Mouse (Mus musculus): ENCODE results near the gene Nxph4. TPM values are rescaled to one million over a fixed set of nuclear protein-coding genes. Genes with fewer than 3 reads are reported as not detected.
A peak's percentile ranks its signal among the peaks of the same experiment; 100 is the strongest.

Gene Nxph4
- 1 to 10 TPM; 6.0 to 7.6 TPM for total RNA-seq (2021)

GRCm38 (mm10) chr10:127534036-127534928 is at the start of gene Nxph4:
TSS of gene Nxph4 (minus strand) at chr10:127534559.
- intact Hi-C loops (cut with DNase I): no loop called here
- no peak for DNase-seq (ENCODE audit: low spot score in 2 of 2)

GRCm38 (mm10) chr10:127583649-127584048 is 49.3 kb upstream of the Nxph4 start:
- intact Hi-C loops (cut with DNase I): no loop called here

DNA sequence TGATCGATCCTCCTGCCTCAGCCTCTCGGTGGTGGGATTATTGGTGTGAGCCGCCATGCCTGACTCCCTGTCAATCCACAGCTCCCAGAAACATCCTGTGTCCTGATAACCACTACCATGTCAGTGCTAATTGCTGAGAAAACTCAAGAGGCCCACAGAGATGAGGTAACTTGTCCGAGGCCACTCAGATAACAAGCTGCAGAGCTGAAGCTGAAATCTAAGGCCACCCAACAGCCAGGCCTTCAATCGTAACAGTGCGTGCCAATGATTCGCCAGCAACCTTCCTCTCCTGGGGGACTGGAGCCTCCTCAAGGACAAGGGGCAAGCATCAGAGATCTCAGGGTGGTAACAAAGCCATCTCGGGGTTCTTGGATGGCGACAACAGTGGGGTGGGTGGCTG is 46.9 kb upstream of the Nxph4 start:
- intact Hi-C loops (cut with DNase I): no loop called here
- no peak for DNase-seq (ENCODE audit: low spot score in 2 of 2)

More at GRCm38 (mm10) chr10:127583649-127584048, 49.3 kb upstream of the Nxph4 start:
- no peak for DNase-seq (ENCODE audit: low spot score in 2 of 2)

- no peak for DNase-seq (ENCODE audit: low spot score in 2 of 2)
- intact Hi-C loops (cut with DNase I): no loop called here
Observed at GRCm38 (mm10) chr10:127577982-127578381, 43.6 kb upstream of the Nxph4 start.

- no peak for DNase-seq (ENCODE audit: low spot score in 2 of 2)
- intact Hi-C loops (cut with DNase I): no loop called here
Observed at GRCm38 (mm10) chr10:127577156-127577555, 42.8 kb upstream of the Nxph4 start.

GRCm38 (mm10) chr10:127576381-127576961 is 42.1 kb upstream of the Nxph4 start:
- intact Hi-C loops (cut with DNase I): no loop called here
- DNase-seq (ENCODE audit: low spot score in 2 of 2): no peak

DNA sequence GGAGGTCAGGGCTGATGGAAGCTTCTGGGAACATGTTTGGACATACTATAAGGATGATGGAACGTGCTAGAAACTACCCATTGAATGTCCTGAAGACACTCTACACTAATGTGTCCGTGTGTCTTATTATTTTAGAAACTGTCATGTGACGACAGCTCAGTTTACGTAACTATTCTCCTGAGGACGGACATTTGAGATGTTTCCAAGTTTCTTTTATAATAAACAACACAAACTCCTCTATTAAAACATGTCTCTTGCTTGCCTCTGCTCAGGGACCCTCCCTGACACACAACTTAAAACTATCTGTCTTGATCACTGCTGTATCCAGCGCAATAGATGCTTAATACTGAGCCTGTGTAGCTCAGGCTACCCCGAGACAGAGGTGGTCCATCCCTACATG is 41.4 kb upstream of the Nxph4 start:
- no peak for DNase-seq (ENCODE audit: low spot score in 2 of 2)
- intact Hi-C loops (cut with DNase I): no loop called here

GRCm38 (mm10) chr10:127572281-127572680 is 37.9 kb upstream of the Nxph4 start:
- intact Hi-C loops (cut with DNase I): no loop called here
- DNase-seq (ENCODE audit: low spot score in 2 of 2): no peak

DNA sequence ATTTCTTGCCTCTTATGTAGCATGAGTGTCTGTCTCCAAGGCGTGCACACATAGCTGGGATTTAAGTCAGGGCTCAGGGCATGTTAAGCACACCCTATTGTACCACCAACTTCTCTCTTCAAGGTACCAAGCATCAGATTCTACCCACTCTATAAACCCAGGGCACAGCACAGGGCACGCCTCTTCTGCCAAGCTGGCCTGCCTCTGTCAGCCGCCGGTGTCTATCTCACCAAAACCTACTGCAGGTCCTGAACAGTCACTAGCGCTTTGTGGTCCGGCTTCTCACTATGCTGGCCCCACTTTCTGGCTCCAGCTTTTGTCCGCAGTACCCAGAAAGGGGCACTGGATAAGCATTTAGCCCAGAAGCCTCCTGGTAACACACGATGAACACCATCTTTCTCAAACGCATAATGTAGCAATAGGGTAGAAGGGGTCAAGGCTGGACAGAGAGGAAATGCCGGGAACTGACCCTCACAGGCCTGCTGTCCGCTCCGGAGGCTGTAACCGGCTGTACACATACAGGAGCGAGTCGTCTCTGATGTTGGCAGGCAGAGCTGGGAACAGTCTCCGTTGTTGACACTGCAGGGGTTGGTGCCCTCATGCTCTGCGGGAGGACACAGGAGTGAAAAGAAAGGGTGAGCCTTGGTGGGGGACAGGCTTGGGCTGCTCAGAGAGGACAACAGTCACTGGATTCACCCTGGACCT is 36.7 kb upstream of the Nxph4 start:
- DNase-seq (ENCODE audit: low spot score in 2 of 2): no peak
- intact Hi-C loops (cut with DNase I): no loop called here

DNA sequence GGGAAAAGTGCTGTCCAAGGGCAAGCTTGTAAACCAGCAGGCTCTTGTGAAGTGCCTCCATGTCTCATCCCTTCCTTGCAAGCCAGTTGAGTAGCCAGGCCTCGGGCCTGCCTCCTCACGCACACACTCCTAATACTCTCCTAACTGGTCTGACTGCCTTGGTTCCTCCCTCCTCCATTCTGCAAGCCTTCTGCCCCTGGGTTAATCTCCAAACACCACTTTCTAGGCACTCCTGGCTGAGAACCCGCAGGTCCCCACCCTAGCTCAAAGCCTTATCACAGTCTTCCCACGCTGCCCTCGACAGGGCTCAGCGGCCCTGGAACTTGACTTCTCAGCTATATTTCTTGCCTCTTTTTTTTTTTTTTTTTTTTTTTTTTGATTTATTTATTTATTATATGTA is 36.0 kb upstream of the Nxph4 start:
- intact Hi-C loops (cut with DNase I): no loop called here
- no peak for DNase-seq (ENCODE audit: low spot score in 2 of 2)

DNA sequence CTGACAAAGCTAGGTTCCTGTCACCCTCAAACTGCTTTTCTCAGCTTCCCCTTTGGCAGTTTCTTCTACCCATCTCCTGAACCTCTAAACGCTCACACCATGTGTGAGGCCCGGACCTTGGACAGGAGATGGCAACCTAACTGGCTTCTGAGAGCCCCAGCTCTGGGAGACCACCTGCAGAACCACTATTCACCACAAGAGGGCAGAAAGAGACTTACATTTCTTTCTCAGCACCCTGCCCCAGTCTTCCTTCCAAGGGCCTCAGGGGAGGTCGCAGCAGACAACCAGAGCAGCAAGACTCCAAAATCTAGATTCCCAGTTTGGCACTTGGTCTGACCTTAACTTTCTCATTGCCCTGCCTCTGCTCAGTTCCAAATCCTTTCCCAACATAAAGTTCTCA is 35.1 kb upstream of the Nxph4 start:
- intact Hi-C loops (cut with DNase I): loop anchor here (2.0 kb wide), 1 partner anchor 57 kb away; no protein-coding TSS in a partner anchor
- peak in 1 of 2 experiments; percentile 50 for DNase-seq (ENCODE audit: low spot score in 2 of 2)

GRCm38 (mm10) chr10:127566553-127567326 is 32.4 kb upstream of the Nxph4 start:
- DNase-seq (ENCODE audit: low spot score in 2 of 2): no peak
- intact Hi-C loops (cut with DNase I): no loop called here

DNA sequence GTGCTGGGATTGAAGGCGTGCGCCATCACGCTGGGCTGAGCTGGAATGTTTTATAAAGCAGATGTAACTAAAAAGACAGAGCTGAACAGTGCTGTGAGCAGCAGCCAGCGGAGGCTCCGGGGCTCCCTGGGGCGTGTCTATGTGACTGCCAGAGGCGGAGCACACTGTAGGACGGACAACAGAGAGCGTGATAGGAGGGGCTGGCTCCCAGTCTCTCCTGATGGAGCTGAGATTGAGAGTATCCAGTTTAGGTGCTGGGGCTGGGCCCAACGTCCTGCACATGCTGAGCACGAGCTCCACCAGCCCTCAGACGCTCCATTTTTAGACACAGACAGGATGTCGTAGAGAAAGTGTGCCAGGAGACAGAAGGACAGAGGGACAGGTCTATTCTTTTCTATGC is 29.9 kb upstream of the Nxph4 start:
- intact Hi-C loops (cut with DNase I): no loop called here
- peak; percentile 38 to 40 for DNase-seq (ENCODE audit: low spot score in 2 of 2)

GRCm38 (mm10) chr10:127563840-127564239 is 29.5 kb upstream of the Nxph4 start:
- DNase-seq (ENCODE audit: low spot score in 2 of 2): no peak
- intact Hi-C loops (cut with DNase I): no loop called here

DNA sequence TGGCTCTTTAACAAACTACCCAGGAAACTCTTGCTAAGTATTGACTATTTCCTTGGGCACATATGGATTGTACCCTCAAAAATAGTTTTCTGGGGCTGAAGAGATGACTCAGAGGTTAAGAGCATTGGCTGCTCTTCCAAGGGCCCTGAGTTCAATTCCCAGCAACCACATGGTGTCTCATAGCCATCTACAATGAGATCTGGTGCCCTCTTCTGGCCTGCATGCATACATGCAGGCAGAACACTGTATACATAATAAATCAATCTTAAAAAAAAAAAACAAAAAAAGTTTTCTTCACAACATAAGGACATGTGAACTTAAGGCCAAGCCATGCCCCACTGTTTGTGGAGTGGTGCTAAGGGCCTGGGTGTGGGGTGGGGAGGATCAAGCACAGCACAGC is 26.8 kb upstream of the Nxph4 start:
- no peak for DNase-seq (ENCODE audit: low spot score in 2 of 2)
- intact Hi-C loops (cut with DNase I): no loop called here

DNA sequence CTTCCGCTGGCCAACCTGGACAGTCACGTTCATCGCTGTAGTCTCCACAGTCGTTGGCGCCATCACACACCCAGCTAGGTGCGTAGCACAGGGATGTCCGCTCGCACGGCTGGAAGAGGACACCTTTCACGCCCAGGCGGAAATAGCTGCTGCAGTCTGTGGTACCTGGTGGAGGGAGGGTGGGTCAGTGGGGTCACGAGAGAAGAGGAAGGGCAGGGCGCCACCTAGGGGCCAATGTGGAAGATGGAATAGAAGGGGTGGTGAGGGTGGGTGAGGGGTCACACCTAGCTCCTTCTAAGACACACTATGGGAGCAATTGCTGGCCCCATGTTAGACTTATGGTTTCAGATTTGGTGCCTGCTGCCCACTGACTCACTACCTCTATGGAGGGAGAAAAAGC is 23.0 kb upstream of the Nxph4 start:
- intact Hi-C loops (cut with DNase I): no loop called here
- DNase-seq (ENCODE audit: low spot score in 2 of 2): no peak

DNA sequence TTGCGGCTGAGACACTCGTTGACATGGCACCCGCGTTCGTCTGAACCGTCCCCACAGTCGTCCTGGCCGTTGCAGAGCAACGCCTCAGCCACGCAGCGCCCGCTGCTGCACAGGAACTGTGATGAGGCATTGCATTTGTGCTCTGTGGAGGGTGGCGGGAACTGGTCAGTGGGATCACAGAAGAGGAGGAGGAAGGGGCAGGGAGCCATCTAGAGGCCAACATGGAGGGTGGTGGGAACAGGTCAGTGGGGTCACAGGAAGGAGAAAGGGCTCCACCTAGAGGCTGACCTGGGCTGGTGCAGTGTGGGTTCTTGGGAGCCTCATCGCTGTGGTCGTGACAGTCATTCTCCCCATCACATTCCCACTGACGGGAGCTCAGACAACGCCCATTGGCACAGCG is 21.3 kb upstream of the Nxph4 start:
- intact Hi-C loops (cut with DNase I): no loop called here
- DNase-seq (ENCODE audit: low spot score in 2 of 2): no peak

- no peak for DNase-seq (ENCODE audit: low spot score in 2 of 2)
- intact Hi-C loops (cut with DNase I): no loop called here
Observed at GRCm38 (mm10) chr10:127549892-127550291, 15.5 kb upstream of the Nxph4 start.

DNA sequence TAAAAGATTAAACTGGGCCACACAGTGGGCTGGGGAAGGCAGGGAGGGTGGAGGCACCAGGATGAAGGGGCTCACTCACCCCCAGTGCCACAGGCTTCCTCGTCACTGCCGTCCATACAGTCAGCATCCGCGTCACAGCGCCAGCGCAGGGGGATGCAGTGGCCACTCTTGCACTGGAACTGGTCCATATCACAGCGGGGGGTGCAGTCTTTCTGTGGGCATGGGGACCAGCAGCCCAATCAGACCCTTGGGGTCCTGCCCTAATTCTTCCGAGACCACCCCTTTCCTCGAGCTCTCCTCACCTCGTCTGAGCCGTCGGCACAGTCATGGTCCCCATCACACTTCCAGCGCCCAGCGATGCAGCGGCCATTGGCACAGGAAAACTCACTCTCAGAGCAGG is 13.9 kb upstream of the Nxph4 start:
- intact Hi-C loops (cut with DNase I): no loop called here
- DNase-seq (ENCODE audit: low spot score in 2 of 2): no peak

DNA sequence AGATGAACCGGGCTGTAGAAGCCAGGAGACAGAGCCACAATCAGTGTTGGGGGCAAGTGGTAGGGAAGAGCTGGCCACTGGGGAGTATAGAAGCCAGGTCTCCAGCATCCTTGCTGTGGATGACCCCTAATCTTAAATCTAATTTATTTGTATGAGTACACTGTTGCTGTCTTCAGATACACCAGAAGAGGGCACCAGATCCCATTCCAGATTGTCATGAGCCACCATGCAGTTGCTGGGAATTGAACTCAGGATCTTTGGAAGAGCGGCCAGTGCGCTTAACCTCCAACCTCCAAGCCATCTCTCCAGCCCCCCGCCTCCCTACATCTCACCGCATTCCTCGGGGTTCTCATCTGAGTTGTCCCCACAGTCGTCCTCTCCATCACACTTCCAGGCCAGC is 12.1 kb upstream of the Nxph4 start:
- DNase-seq (ENCODE audit: low spot score in 2 of 2): no peak
- intact Hi-C loops (cut with DNase I): no loop called here

Measured in left cerebral cortex, postnatal 36 days (tissue).